Mouse (Mus musculus) liver, postnatal 0 days (tissue): ENCODE data around the gene Lcmt1. TPM values are rescaled to one million over a fixed set of nuclear protein-coding genes. Genes with fewer than 3 reads are reported as not detected.
A peak's percentile ranks its signal among the peaks of the same experiment; 100 is the strongest.

Experiments
- ATAC-seq: fragments of 200-750 bp; cut with Nextera tagmentation; 2 replicates; pipeline ENCODE4 v1.8.0; 2017; ENCODE audit warnings: mild to moderate bottlenecking, moderate library complexity
- DNase-seq: peaks from one replicate; pipeline ENCODE4 v3.0.0-alpha.2; 2016
- H3K27ac ChIP-seq: fragments of 300-500 bp; sonication (generic); 2 replicates; pipeline ENCODE4 v1.5.1; 2014; ENCODE audit warnings: antibody characterized with exemption, moderate library complexity, mild to moderate bottlenecking, low read depth
- H3K27me3 ChIP-seq: fragments of 300-500 bp; sonication (generic); 2 replicates; pipeline ENCODE4 v1.6.1; 2014; ENCODE audit warnings: low read length, control low read depth, mixed read lengths; ENCODE audit not compliant: insufficient read depth
- H3K36me3 ChIP-seq: fragments of 300-500 bp; sonication (generic); replicated peaks from 2 replicates; pipeline ENCODE4 v1.6.1; 2014; ENCODE audit warnings: mild to moderate bottlenecking, control low read depth, low read length, moderate library complexity, mixed read lengths; ENCODE audit not compliant: insufficient read depth
- H3K4me1 ChIP-seq: fragments of 300-500 bp; sonication (generic); 2 replicates; pipeline ENCODE4 v1.6.1; 2014; ENCODE audit warnings: antibody characterized with exemption, mild to moderate bottlenecking, control low read depth; ENCODE audit not compliant: insufficient read depth
- H3K4me2 ChIP-seq: fragments of 300-500 bp; sonication (generic); 2 replicates; pipeline ENCODE4 v1.6.1; 2014; ENCODE audit warnings: low read depth, mild to moderate bottlenecking, low read length, moderate library complexity, mixed read lengths
- H3K4me3 ChIP-seq: fragments of 300-500 bp; sonication (generic); 2 replicates; pipeline ENCODE4 v1.5.1; 2014; ENCODE audit warnings: low read depth, low read length
- H3K9ac ChIP-seq: fragments of 300-500 bp; sonication (generic); replicated peaks from 2 replicates; pipeline ENCODE4 v1.6.1; 2014; ENCODE audit warnings: mild to moderate bottlenecking, moderate library complexity
- H3K9me3 ChIP-seq: fragments of 300-500 bp; sonication (generic); 2 replicates; pipeline ENCODE4 v1.6.1; 2016; ENCODE audit warnings: mild to moderate bottlenecking, control low read depth, low read length, mixed read lengths
- CTCF ChIP-seq: sonication (generic); IDR thresholded peaks from 2 replicates; pipeline ENCODE4 v1.5.1; 2016; ENCODE audit warnings: antibody characterized with exemption, low read depth
- EP300 ChIP-seq: IDR thresholded peaks from 2 replicates; pipeline ENCODE4 v1.6.1; 2016; ENCODE audit warnings: antibody characterized with exemption, low read depth, mild to moderate bottlenecking
- WGBS: fragments of 180-500 bp; shearing (Covaris S2); extraction: QIAGEN DNeasy Blood & Tissue Kit; methylation state at CpG from one replicate; pipeline ENCODE4 v1.1.7; 2014; ENCODE audit not compliant: insufficient replicate concordance; 5-methylcytosine and 5-hydroxymethylcytosine counted together
- polyA plus RNA-seq: library from polyadenylated mRNA; unstranded; fragments of >200 nt; fragmentation: Nextera tagmentation; extraction: Ambion mirVana; gene quantifications from 2 replicates; pipeline ENCODE4 v1.2.1, GENCODE M21; 2015

Gene Lcmt1
- 10.8 and 12.2 TPM in 2 replicates for polyA plus RNA-seq

GRCm38 (mm10) chr7:123369759-123370481, at the start of gene Lcmt1, which contains the start of gene Arhgap17:
Lcmt1 (plus strand) TSS chr7:123369784.
Arhgap17 (minus strand) TSS chr7:123369915.
- Histone ChIP-seq H3K4me1 (peaks cover 45% of the 10 kb centered on the region), H3K4me3 (peak within 1 kb of the TSS; percentile 65), H3K27me3 (no peaks in the 10 kb centered on the region), H3K27ac (peak within 1 kb of the TSS; percentile 93), H3K9me3 (no peaks in the 10 kb centered on the region), H3K4me2 (peak within 1 kb of the TSS; percentile 97), H3K9ac (peak within 1 kb of the TSS; percentile 95), H3K36me3 (no peaks in the 10 kb centered on the region; the same call in 1 of the 2 replicates)
- no peak for TF ChIP-seq CTCF
- peak; percentile 14; the same call in 1 of the 2 replicates for TF ChIP-seq EP300
- DNase-seq (peak; percentile 98), ATAC-seq (peak; percentile 97)
- under 1% methylated on average over 59 of the region's 64 CpGs for WGBS

- DNase-seq (peak; percentile 33), ATAC-seq (peak; percentile 58)
- no peak for TF ChIP-seq EP300
- TF ChIP-seq CTCF, result no peak
- H3K36me3 ChIP-seq, result peaks cover 76% of the 10 kb centered on the region
- H3K27me3 ChIP-seq, result no peaks in the 10 kb centered on the region
- H3K9me3 ChIP-seq, result no peaks in the 10 kb centered on the region
- H3K4me2 ChIP-seq, result no peak overlapping the region
- 45% methylated on average over 13 of the region's 13 CpGs for WGBS
- H3K4me1 ChIP-seq, result no peaks in the 10 kb centered on the region
- H3K27ac ChIP-seq, result no peak overlapping the region
- H3K4me3 ChIP-seq, result no peak overlapping the region
- no peak overlapping the region for H3K9ac ChIP-seq
Observed at GRCm38 (mm10) chr7:123322452-123323121, 47.0 kb upstream of the Lcmt1 start.

- Histone ChIP-seq H3K9me3 (no peaks in the 10 kb centered on the region), H3K9ac (no peak overlapping the region), H3K27me3 (no peaks in the 10 kb centered on the region), H3K4me3 (no peak overlapping the region), H3K36me3 (peaks cover 75% of the 10 kb centered on the region), H3K4me1 (no peaks in the 10 kb centered on the region), H3K27ac (no peak overlapping the region), H3K4me2 (no peak overlapping the region)
- WGBS, result 77% methylated on average over 2 of the region's 2 CpGs
- no peak for ATAC-seq
- TF ChIP-seq EP300 (no peak), CTCF (no peak)
- no peak for DNase-seq
Observed at GRCm38 (mm10) chr7:123323388-123323787, 46.2 kb upstream of the Lcmt1 start.

- H3K4me3 ChIP-seq, result no peak overlapping the region
- no peaks in the 10 kb centered on the region for H3K9me3 ChIP-seq
- no peak for ATAC-seq
- 89% methylated on average over 1 of the region's 1 CpGs for WGBS
- no peak overlapping the region for H3K27ac ChIP-seq
- H3K9ac ChIP-seq, result no peak overlapping the region
- no peaks in the 10 kb centered on the region for H3K27me3 ChIP-seq
- H3K36me3 ChIP-seq, result peaks cover 68% of the 10 kb centered on the region
- DNase-seq, result no peak
- H3K4me2 ChIP-seq, result no peak overlapping the region
- no peaks in the 10 kb centered on the region for H3K4me1 ChIP-seq
- TF ChIP-seq CTCF, result no peak
- no peak for TF ChIP-seq EP300
Observed at GRCm38 (mm10) chr7:123324105-123324504, 45.5 kb upstream of the Lcmt1 start.

- no peaks in the 10 kb centered on the region for H3K4me1 ChIP-seq
- no peak overlapping the region for H3K9ac ChIP-seq
- no peak overlapping the region for H3K4me2 ChIP-seq
- no peak for ATAC-seq
- H3K27ac ChIP-seq, result no peak overlapping the region
- H3K27me3 ChIP-seq, result no peaks in the 10 kb centered on the region
- H3K4me3 ChIP-seq, result no peak overlapping the region
- no peak for DNase-seq
- WGBS, result 85% methylated on average over 5 of the region's 5 CpGs
- TF ChIP-seq EP300 (no peak), CTCF (no peak)
- peaks cover 52% of the 10 kb centered on the region for H3K36me3 ChIP-seq
- no peaks in the 10 kb centered on the region for H3K9me3 ChIP-seq
Observed at GRCm38 (mm10) chr7:123326062-123326461, 43.5 kb upstream of the Lcmt1 start.

- DNase-seq, result no peak
- H3K9ac ChIP-seq, result no peak overlapping the region
- 74% methylated on average over 4 of the region's 4 CpGs for WGBS
- no peak overlapping the region for H3K4me3 ChIP-seq
- peaks cover 44% of the 10 kb centered on the region for H3K36me3 ChIP-seq
- no peaks in the 10 kb centered on the region for H3K9me3 ChIP-seq
- H3K4me2 ChIP-seq, result no peak overlapping the region
- H3K4me1 ChIP-seq, result no peaks in the 10 kb centered on the region
- no peaks in the 10 kb centered on the region for H3K27me3 ChIP-seq
- TF ChIP-seq CTCF, result no peak
- no peak for TF ChIP-seq EP300
- no peak overlapping the region for H3K27ac ChIP-seq
- ATAC-seq, result no peak
Observed at GRCm38 (mm10) chr7:123326901-123327300, 42.7 kb upstream of the Lcmt1 start.
